Mouse (Mus musculus): ENCODE results near the gene Sh3pxd2a. TPM values are rescaled to one million over a fixed set of nuclear protein-coding genes. Genes with fewer than 3 reads are reported as not detected.

Sh3pxd2a gene
- polyA plus RNA-seq, 1 experiment from 2014 or later = 2.1 TPM

- WGBS = 83% methylated on average over 9 of the region's 9 CpGs
- no peak overlapping the region for H3K9ac ChIP-seq (replicated peaks; ENCODE audit: low read depth, low read length)
- no peaks in the 10 kb centered on the region for H3K27me3 ChIP-seq (ENCODE audit: control insufficient read depth, insufficient read depth, low read length)
- no peak overlapping the region for H3K4me3 ChIP-seq (ENCODE audit: low read depth, low read length)
- no peaks in the 10 kb centered on the region for H3K4me1 ChIP-seq (ENCODE audit: control insufficient read depth, insufficient read depth, low read length)
- no peak overlapping the region for H3K27ac ChIP-seq (ENCODE audit: low read depth, low read length)
- H3K36me3 ChIP-seq (ENCODE audit: control insufficient read depth, insufficient read depth, low read length) = no peaks in the 10 kb centered on the region
- ATAC-seq (ENCODE audit: low read depth) = no peak
- no peaks in the 10 kb centered on the region for H3K9me3 ChIP-seq (ENCODE audit: control insufficient read depth, low read length)
- H3K4me2 ChIP-seq (ENCODE audit: low read depth, low read length) = no peak overlapping the region
These were observed 193.7 kb downstream of the Sh3pxd2a start for GRCm38 (mm10) chr19:47270520-47270919.

GRCm38 (mm10) chr19:47269729-47270128, 194.5 kb downstream of the Sh3pxd2a start:
- Histone ChIP-seq H3K9ac (replicated peaks; ENCODE audit: low read depth, low read length) (no peak overlapping the region), H3K4me2 (ENCODE audit: low read depth, low read length) (no peak overlapping the region), H3K27ac (ENCODE audit: low read depth, low read length) (no peak overlapping the region), H3K4me3 (ENCODE audit: low read depth, low read length) (no peak overlapping the region), H3K27me3 (ENCODE audit: control insufficient read depth, insufficient read depth, low read length) (no peaks in the 10 kb centered on the region), H3K9me3 (ENCODE audit: control insufficient read depth, low read length) (no peaks in the 10 kb centered on the region), H3K36me3 (ENCODE audit: control insufficient read depth, insufficient read depth, low read length) (no peaks in the 10 kb centered on the region), H3K4me1 (ENCODE audit: control insufficient read depth, insufficient read depth, low read length) (no peaks in the 10 kb centered on the region)
- 58% methylated on average over 8 of the region's 8 CpGs for WGBS
- no peak for ATAC-seq (ENCODE audit: low read depth)

- H3K27ac ChIP-seq (ENCODE audit: low read depth, low read length) = no peak overlapping the region
- WGBS = 91% methylated on average over 21 of the region's 21 CpGs
- no peak for ATAC-seq (ENCODE audit: low read depth)
- H3K9me3 ChIP-seq (ENCODE audit: control insufficient read depth, low read length) = no peaks in the 10 kb centered on the region
- no peaks in the 10 kb centered on the region for H3K27me3 ChIP-seq (ENCODE audit: control insufficient read depth, insufficient read depth, low read length)
- no peak overlapping the region for H3K4me3 ChIP-seq (ENCODE audit: low read depth, low read length)
- H3K9ac ChIP-seq (replicated peaks; ENCODE audit: low read depth, low read length) = no peak overlapping the region
- H3K4me1 ChIP-seq (ENCODE audit: control insufficient read depth, insufficient read depth, low read length) = no peaks in the 10 kb centered on the region
- H3K4me2 ChIP-seq (ENCODE audit: low read depth, low read length) = no peak overlapping the region
- no peaks in the 10 kb centered on the region for H3K36me3 ChIP-seq (ENCODE audit: control insufficient read depth, insufficient read depth, low read length)
These were observed 197.1 kb downstream of the Sh3pxd2a start for GRCm38 (mm10) chr19:47267066-47267465.

GRCm38 (mm10) chr19:47266070-47266801, 198.0 kb downstream of the Sh3pxd2a start:
- 93% methylated on average over 18 of the region's 18 CpGs for WGBS
- Histone ChIP-seq H3K4me2 (ENCODE audit: low read depth, low read length) (no peak overlapping the region), H3K36me3 (ENCODE audit: control insufficient read depth, insufficient read depth, low read length) (no peaks in the 10 kb centered on the region), H3K4me3 (ENCODE audit: low read depth, low read length) (no peak overlapping the region), H3K4me1 (ENCODE audit: control insufficient read depth, insufficient read depth, low read length) (no peaks in the 10 kb centered on the region), H3K27me3 (ENCODE audit: control insufficient read depth, insufficient read depth, low read length) (no peaks in the 10 kb centered on the region), H3K9me3 (ENCODE audit: control insufficient read depth, low read length) (no peaks in the 10 kb centered on the region), H3K9ac (replicated peaks; ENCODE audit: low read depth, low read length) (no peak overlapping the region), H3K27ac (ENCODE audit: low read depth, low read length) (no peak overlapping the region)
- no peak for ATAC-seq (ENCODE audit: low read depth)

- 49% methylated on average over 11 of the region's 11 CpGs for WGBS
- Histone ChIP-seq H3K9ac (replicated peaks; ENCODE audit: low read depth, low read length) (no peak overlapping the region), H3K4me2 (ENCODE audit: low read depth, low read length) (no peak overlapping the region), H3K9me3 (ENCODE audit: control insufficient read depth, low read length) (no peaks in the 10 kb centered on the region), H3K27ac (ENCODE audit: low read depth, low read length) (no peak overlapping the region), H3K4me3 (ENCODE audit: low read depth, low read length) (no peak overlapping the region), H3K36me3 (ENCODE audit: control insufficient read depth, insufficient read depth, low read length) (no peaks in the 10 kb centered on the region), H3K4me1 (ENCODE audit: control insufficient read depth, insufficient read depth, low read length) (no peaks in the 10 kb centered on the region), H3K27me3 (ENCODE audit: control insufficient read depth, insufficient read depth, low read length) (no peaks in the 10 kb centered on the region)
- peak; percentile 73 for ATAC-seq (ENCODE audit: low read depth)
These were observed 199.7 kb downstream of the Sh3pxd2a start for GRCm38 (mm10) chr19:47264322-47265092.

GRCm38 (mm10) chr19:47263621-47264020, 200.6 kb downstream of the Sh3pxd2a start:
- Histone ChIP-seq H3K36me3 (ENCODE audit: control insufficient read depth, insufficient read depth, low read length) (no peaks in the 10 kb centered on the region), H3K27me3 (ENCODE audit: control insufficient read depth, insufficient read depth, low read length) (no peaks in the 10 kb centered on the region), H3K4me1 (ENCODE audit: control insufficient read depth, insufficient read depth, low read length) (no peaks in the 10 kb centered on the region), H3K27ac (ENCODE audit: low read depth, low read length) (no peak overlapping the region), H3K4me3 (ENCODE audit: low read depth, low read length) (no peak overlapping the region), H3K4me2 (ENCODE audit: low read depth, low read length) (no peak overlapping the region), H3K9ac (replicated peaks; ENCODE audit: low read depth, low read length) (no peak overlapping the region), H3K9me3 (ENCODE audit: control insufficient read depth, low read length) (no peaks in the 10 kb centered on the region)
- no peak for ATAC-seq (ENCODE audit: low read depth)
- WGBS = 90% methylated on average over 8 of the region's 8 CpGs

- H3K9ac ChIP-seq (replicated peaks; ENCODE audit: low read depth, low read length) = no peak overlapping the region
- H3K4me3 ChIP-seq (ENCODE audit: low read depth, low read length) = no peak overlapping the region
- H3K9me3 ChIP-seq (ENCODE audit: control insufficient read depth, low read length) = no peaks in the 10 kb centered on the region
- no peaks in the 10 kb centered on the region for H3K4me1 ChIP-seq (ENCODE audit: control insufficient read depth, insufficient read depth, low read length)
- WGBS = 89% methylated on average over 8 of the region's 8 CpGs
- H3K36me3 ChIP-seq (ENCODE audit: control insufficient read depth, insufficient read depth, low read length) = no peaks in the 10 kb centered on the region
- no peak overlapping the region for H3K4me2 ChIP-seq (ENCODE audit: low read depth, low read length)
- no peaks in the 10 kb centered on the region for H3K27me3 ChIP-seq (ENCODE audit: control insufficient read depth, insufficient read depth, low read length)
- ATAC-seq (ENCODE audit: low read depth) = no peak
- no peak overlapping the region for H3K27ac ChIP-seq (ENCODE audit: low read depth, low read length)
These were observed 203.0 kb downstream of the Sh3pxd2a start for GRCm38 (mm10) chr19:47261196-47261595.

DNA sequence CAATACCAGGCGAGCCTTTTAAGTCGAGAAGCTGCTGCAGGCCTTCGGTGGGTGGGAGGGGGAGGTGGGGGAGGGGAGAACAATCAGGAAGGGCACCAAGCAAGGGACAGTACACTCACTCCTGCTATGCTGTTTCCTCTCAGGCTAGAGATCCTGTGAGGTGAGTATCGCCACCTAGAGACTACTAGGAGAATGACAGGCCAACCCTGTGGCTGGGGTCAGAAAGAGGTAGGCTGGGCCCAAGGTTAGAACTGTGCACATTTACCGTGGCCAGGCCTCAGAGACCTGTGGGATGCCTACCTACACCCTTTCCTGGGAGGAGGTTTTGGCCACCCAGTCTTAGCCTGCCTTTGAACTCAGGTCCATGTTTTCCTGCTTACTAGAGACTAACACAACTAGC, 204.6 kb downstream of the Sh3pxd2a start:
- no peak overlapping the region for H3K27ac ChIP-seq (ENCODE audit: low read depth, low read length)
- H3K9me3 ChIP-seq (ENCODE audit: control insufficient read depth, low read length) = no peaks in the 10 kb centered on the region
- H3K4me3 ChIP-seq (ENCODE audit: low read depth, low read length) = no peak overlapping the region
- no peaks in the 10 kb centered on the region for H3K36me3 ChIP-seq (ENCODE audit: control insufficient read depth, insufficient read depth, low read length)
- no peaks in the 10 kb centered on the region for H3K27me3 ChIP-seq (ENCODE audit: control insufficient read depth, insufficient read depth, low read length)
- peak; percentile 21; the same call in 1 of the 2 replicates for ATAC-seq (ENCODE audit: low read depth)
- no peak overlapping the region for H3K4me2 ChIP-seq (ENCODE audit: low read depth, low read length)
- no peaks in the 10 kb centered on the region for H3K4me1 ChIP-seq (ENCODE audit: control insufficient read depth, insufficient read depth, low read length)
- no peak overlapping the region for H3K9ac ChIP-seq (replicated peaks; ENCODE audit: low read depth, low read length)
- WGBS = 6% methylated on average over 5 of the region's 5 CpGs

DNA sequence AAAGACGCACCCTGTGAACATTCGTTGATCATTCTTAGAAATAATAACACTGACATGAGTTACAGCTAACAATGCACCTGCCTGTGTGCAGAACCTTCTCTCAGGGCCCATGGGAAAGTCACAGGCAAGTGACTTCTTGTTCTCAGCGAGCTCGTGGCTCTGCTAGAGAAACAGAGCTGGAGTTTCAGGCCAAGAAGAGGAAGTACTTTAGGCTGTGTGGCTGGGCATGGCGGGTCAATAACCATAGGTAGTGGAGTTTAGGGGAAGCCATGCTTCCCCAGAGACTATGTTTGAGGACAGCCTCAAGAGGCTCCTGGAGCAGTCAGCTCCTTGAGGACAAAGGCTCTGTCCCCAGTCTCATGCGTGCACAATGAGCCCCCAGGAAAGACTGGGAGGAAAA, 208.3 kb downstream of the Sh3pxd2a start:
- Histone ChIP-seq H3K36me3 (ENCODE audit: control insufficient read depth, insufficient read depth, low read length) (no peaks in the 10 kb centered on the region), H3K4me1 (ENCODE audit: control insufficient read depth, insufficient read depth, low read length) (0 out of 2 replicates have a peak, but pooled peaks cover 3% of the 10 kb centered on the region), H3K27me3 (ENCODE audit: control insufficient read depth, insufficient read depth, low read length) (peaks cover 23% of the 10 kb centered on the region), H3K4me3 (ENCODE audit: low read depth, low read length) (no peak overlapping the region), H3K9me3 (ENCODE audit: control insufficient read depth, low read length) (no peaks in the 10 kb centered on the region), H3K4me2 (ENCODE audit: low read depth, low read length) (no peak overlapping the region), H3K27ac (ENCODE audit: low read depth, low read length) (no peak overlapping the region), H3K9ac (replicated peaks; ENCODE audit: low read depth, low read length) (no peak overlapping the region)
- no peak for ATAC-seq (ENCODE audit: low read depth)
- 77% methylated on average over 6 of the region's 6 CpGs for WGBS

Data from neural tube, embryonic 14.5 days (tissue).